In the genomic region with DNA sequence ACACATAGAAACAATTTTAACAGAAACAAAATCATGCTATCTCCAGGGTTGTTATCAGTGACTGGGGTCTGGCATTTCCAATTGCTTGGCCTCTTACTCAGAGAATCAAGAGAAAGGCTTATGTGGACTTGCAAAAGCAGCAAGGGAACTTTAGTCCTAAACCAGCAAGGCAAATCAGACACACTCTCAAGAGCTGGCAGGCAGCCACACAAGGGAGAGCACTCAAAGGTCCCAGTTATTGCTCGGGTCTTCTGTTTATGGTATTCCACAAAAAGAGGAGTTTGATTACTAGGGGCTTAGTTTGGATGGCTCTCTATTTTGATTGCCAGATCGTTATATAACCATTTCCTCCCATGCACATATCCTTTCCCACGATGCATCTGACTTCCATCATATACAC, we compare ENCODE assay signal across 23 mouse cellular contexts. TPM values are rescaled to one million over a fixed set of nuclear protein-coding genes. Genes with fewer than 3 reads are reported as not detected.
DNase-seq lines count a peak whose midpoint lies in the region; ATAC-seq and TF ChIP-seq lines count a peak whose summit lies in the region.
"Had no signal": no experiment of that assay in that cellular context is flagged by ENCODE, and none has a peak within 500 bp of the region (broad histone marks: within the 10 kb centered on the region; RNA-seq: fewer than 3 reads in every experiment).

No protein-coding gene starts in this region.

- ATAC-seq in kidney, embryonic 15.5 days (replicated peaks; ENCODE audit: low FRiP score) = no peak
- ATAC-seq in forebrain, embryonic 13.5 days = no peak
- ATAC-seq in intestine, embryonic 15.5 days = no peak
- ATAC-seq: forebrain, embryonic 16.5 days; hindbrain, embryonic 16.5 days; intestine, embryonic 16.5 days; midbrain, embryonic 16.5 days had no signal

- no peaks in the 10 kb centered on the region for H3K36me3 ChIP-seq in kidney, adult 2 months (ENCODE audit: control insufficient read depth, insufficient read depth, low read length)
- H3K36me3 ChIP-seq in kidney, embryonic 15.5 days = no peaks in the 10 kb centered on the region
- H3K36me3 ChIP-seq in forebrain, embryonic 13.5 days (ENCODE audit: poor library complexity, severe bottlenecking) = no peaks in the 10 kb centered on the region
- no peaks in the 10 kb centered on the region for H3K36me3 ChIP-seq in intestine, embryonic 15.5 days
- H3K36me3 ChIP-seq: embryonic facial prominence, embryonic 10.5 days; heart, embryonic 13.5 days; limb, embryonic 12.5 days; liver, embryonic 13.5 days; midbrain, embryonic 10.5 days; neural tube, embryonic 13.5 days had no signal

- H3K9me3 ChIP-seq in kidney, embryonic 15.5 days (replicated peaks) = no peaks in the 10 kb centered on the region
- H3K9me3 ChIP-seq in forebrain, embryonic 13.5 days (replicated peaks) = no peaks in the 10 kb centered on the region
- no peaks in the 10 kb centered on the region for H3K9me3 ChIP-seq in intestine, embryonic 15.5 days
- H3K9me3 ChIP-seq: embryonic facial prominence, embryonic 10.5 days; heart, embryonic 13.5 days; limb, embryonic 12.5 days; liver, embryonic 13.5 days; midbrain, embryonic 10.5 days; neural tube, embryonic 13.5 days had no signal

- peaks cover 26% of the 10 kb centered on the region for H3K4me1 ChIP-seq in kidney, adult 2 months (ENCODE audit: control insufficient read depth, insufficient read depth, low read length)
- peaks cover 34% of the 10 kb centered on the region for H3K4me1 ChIP-seq in kidney, embryonic 15.5 days
- peaks cover 13% of the 10 kb centered on the region for H3K4me1 ChIP-seq in forebrain, embryonic 13.5 days
- peaks cover 5% of the 10 kb centered on the region; the same call in 1 of the 2 replicates for H3K4me1 ChIP-seq in intestine, embryonic 15.5 days (replicated peaks)

- no peak overlapping the region for H3K4me3 ChIP-seq in kidney, adult 2 months (ENCODE audit: insufficient read depth, low read depth, low read length)
- no peak overlapping the region for H3K4me3 ChIP-seq in kidney, embryonic 15.5 days (replicated peaks)
- no peak overlapping the region for H3K4me3 ChIP-seq in forebrain, embryonic 13.5 days
- H3K4me3 ChIP-seq in intestine, embryonic 15.5 days (replicated peaks) = no peak overlapping the region
- H3K4me3 ChIP-seq: embryonic facial prominence, embryonic 10.5 days; heart, embryonic 13.5 days; layer of hippocampus, adult 2 months; limb, embryonic 12.5 days; liver, embryonic 13.5 days; midbrain, embryonic 10.5 days; myocyte; neural tube, embryonic 13.5 days had no signal

- no peak overlapping the region for H3K4me2 ChIP-seq in kidney, embryonic 15.5 days
- no peak overlapping the region for H3K4me2 ChIP-seq in forebrain, embryonic 13.5 days
- no peak overlapping the region for H3K4me2 ChIP-seq in intestine, embryonic 15.5 days (replicated peaks)
- H3K4me2 ChIP-seq: heart, embryonic 13.5 days; limb, embryonic 12.5 days; liver, embryonic 13.5 days; neural tube, embryonic 13.5 days had no signal

- H3K27ac ChIP-seq in kidney, adult 2 months (ENCODE audit: insufficient read depth, low read depth, low read length) = no peak overlapping the region
- no peak overlapping the region for H3K27ac ChIP-seq in kidney, embryonic 15.5 days
- no peak overlapping the region for H3K27ac ChIP-seq in forebrain, embryonic 13.5 days
- H3K27ac ChIP-seq in intestine, embryonic 15.5 days = no peak overlapping the region
- H3K27ac ChIP-seq: embryonic facial prominence, embryonic 10.5 days; heart, embryonic 13.5 days; layer of hippocampus, adult 2 months; limb, embryonic 12.5 days; liver, embryonic 13.5 days; midbrain, embryonic 10.5 days; neural tube, embryonic 13.5 days had no signal

- TF ChIP-seq POLR2A in kidney, adult 2 months (IDR thresholded peaks at IDR 0.05; ENCODE audit: low read depth, low read length) = no peak

- 61% methylated on average over 3 of the region's 3 CpGs for WGBS in kidney, adult 2 months
- 63% methylated on average over 3 of the region's 3 CpGs for WGBS in kidney, embryonic 15.5 days
- WGBS in forebrain, embryonic 13.5 days = 72% methylated on average over 3 of the region's 3 CpGs
- WGBS in intestine, embryonic 15.5 days = 41% methylated on average over 3 of the region's 3 CpGs

- no peak overlapping the region for H3K9ac ChIP-seq in kidney, embryonic 15.5 days
- no peak overlapping the region for H3K9ac ChIP-seq in forebrain, embryonic 13.5 days
- H3K9ac ChIP-seq in intestine, embryonic 15.5 days = no peak overlapping the region
- H3K9ac ChIP-seq: heart, embryonic 13.5 days; limb, embryonic 12.5 days; liver, embryonic 13.5 days; neural tube, embryonic 13.5 days had no signal

- TF ChIP-seq CTCF in kidney, adult 2 months (conservative IDR thresholded peaks at IDR 0.05; ENCODE audit: insufficient read depth, insufficient read length, low read depth, low read length) = no peak

- DNase-seq in kidney, adult 2 months = peak; percentile 85
- peak; percentile 46 for DNase-seq in lung, postnatal 36 days
- DNase-seq in lung, adult 18-20 months = no peak
- DNase-seq in kidney, postnatal 36 days = peak; percentile 83 to 85
- DNase-seq: adrenal gland, adult 8-10 months; cerebellum, adult 11-12 months; gastrocnemius, postnatal 10 days; liver, embryonic 13.5 days; thymus, postnatal 25 days had no signal

- H3K27me3 ChIP-seq in kidney, adult 2 months (replicated peaks; ENCODE audit: control insufficient read depth, insufficient read depth, low read length) = no peaks in the 10 kb centered on the region
- H3K27me3 ChIP-seq in kidney, embryonic 15.5 days = no peaks in the 10 kb centered on the region
- 0 out of 2 replicates have a peak, but pooled peaks cover 4% of the 10 kb centered on the region for H3K27me3 ChIP-seq in forebrain, embryonic 13.5 days
- H3K27me3 ChIP-seq in intestine, embryonic 15.5 days (replicated peaks) = no peaks in the 10 kb centered on the region
- H3K27me3 ChIP-seq: heart, embryonic 13.5 days; limb, embryonic 12.5 days; neural tube, embryonic 13.5 days had no signal

RNA-seq across cellular contexts. Expression of a gene that starts 38.8 kb away (rescaled TPM):
- 46.6 and 50.5 TPM in 2 replicates for polyA plus RNA-seq in kidney, adult 2 months (2012; rRNA removed)
- polyA plus RNA-seq in kidney, embryonic 15.5 days (2015; fragmentation: Nextera tagmentation; extraction: Ambion mirVana) = 85.7 and 88.7 TPM in 2 replicates
- polyA plus RNA-seq in forebrain, embryonic 13.5 days (2015; fragmentation: Nextera tagmentation; extraction: Ambion mirVana) = 24.9 and 26.8 TPM in 2 replicates
- 33.5 and 38.1 TPM in 2 replicates for polyA plus RNA-seq in intestine, embryonic 15.5 days (2015; fragmentation: Nextera tagmentation; extraction: Ambion mirVana)

Comparison
In these comparisons a context has a peak if more than half of its experiments do, and no peak if none do; other contexts are left out.
1. DNase-seq: peak in kidney, adult 2 months (single experiment), lung, postnatal 36 days (single experiment) and kidney, postnatal 36 days (2 of 2); none in lung, adult 18-20 months (0 of 2).